Mouse (Mus musculus) layer of hippocampus, adult 9-10 months (tissue): Measurements from ENCODE around the gene Porcn.
A peak's percentile ranks its signal among the peaks of the same experiment; 100 is the strongest.

ENCODE experiments used
- DNase-seq: peaks from one replicate; pipeline ENCODE4 v3.0.0; 2022; ENCODE audit warnings: low spot score

The Porcn gene

GRCm38 (mm10) chrX:8205551-8205950 is 774 bp downstream of the Porcn start:
- no peak for DNase-seq

GRCm38 (mm10) chrX:8205088-8205487 is 1.2 kb downstream of the Porcn start:
- no peak for DNase-seq

- no peak for DNase-seq
Measured at GRCm38 (mm10) chrX:8204076-8204475, 2.2 kb downstream of the Porcn start.

- no peak for DNase-seq
Measured at GRCm38 (mm10) chrX:8203105-8203504, 3.2 kb downstream of the Porcn start.

GRCm38 (mm10) chrX:8193419-8193723 is 13.0 kb downstream of the Porcn start, which contains the start of gene Ebp:
Gene Ebp, minus strand, starts transcription at chrX:8193512.
- peak; percentile 22 for DNase-seq

- peak; percentile 60 for DNase-seq
Measured at GRCm38 (mm10) chrX:8192640-8193418, 13.5 kb downstream of the Porcn start.

GRCm38 (mm10) chrX:8192126-8192639 is 14.1 kb downstream of the Porcn start:
- no peak for DNase-seq

- DNase-seq = no peak
Measured at GRCm38 (mm10) chrX:8182871-8183540, 23.3 kb downstream of the Porcn start.

GRCm38 (mm10) chrX:8179646-8180045 is 26.7 kb downstream of the Porcn start:
- DNase-seq = no peak

GRCm38 (mm10) chrX:8178871-8179270 is 27.5 kb downstream of the Porcn start:
- DNase-seq = no peak

GRCm38 (mm10) chrX:8175504-8176385 is 30.6 kb downstream of the Porcn start, which contains the start of gene Tbc1d25:
Gene Tbc1d25, minus strand, starts transcription at chrX:8176181.
- peak; percentile 66 for DNase-seq

- no peak for DNase-seq
Measured at GRCm38 (mm10) chrX:8175169-8175503, 31.2 kb downstream of the Porcn start.

- no peak for DNase-seq
Measured at GRCm38 (mm10) chrX:8167716-8168647, 38.3 kb downstream of the Porcn start.

- no peak for DNase-seq
Measured at GRCm38 (mm10) chrX:8164471-8164870, 41.9 kb downstream of the Porcn start.

- no peak for DNase-seq
Measured at GRCm38 (mm10) chrX:8163076-8163475, 43.2 kb downstream of the Porcn start.

- peak; percentile 52 for DNase-seq
Measured at GRCm38 (mm10) chrX:8145153-8145991, 61.0 kb downstream of the Porcn start, which contains the start of gene Rbm3. Gene Rbm3, minus strand, starts transcription at chrX:8145880.
